In the genomic region with DNA sequence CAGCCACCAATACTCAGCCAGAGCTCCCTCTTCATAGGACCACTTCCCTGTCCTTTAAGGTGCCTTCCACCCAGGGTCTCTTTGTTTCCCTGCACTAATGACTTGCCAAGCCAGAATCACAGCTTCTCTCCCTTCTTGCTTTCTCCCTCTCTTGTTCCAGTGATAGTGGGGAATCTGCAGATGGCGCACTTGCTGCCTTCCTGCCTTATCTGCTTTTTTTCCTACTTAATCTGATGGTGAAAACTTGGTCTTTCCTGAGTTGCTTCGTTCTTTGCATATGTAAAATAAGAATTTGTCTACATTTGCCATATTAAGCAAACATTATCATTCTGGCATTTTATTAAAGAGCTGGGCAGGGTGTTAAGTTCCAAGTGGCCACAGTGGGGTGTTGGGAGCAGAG, we compare ENCODE assay signal across 15 mouse cellular contexts.
DNase-seq lines count a peak whose midpoint lies in the region; ATAC-seq and TF ChIP-seq lines count a peak whose summit lies in the region.
"Had no signal": no experiment of that assay in that cellular context is flagged by ENCODE, and none has a peak within 500 bp of the region (broad histone marks: within the 10 kb centered on the region; RNA-seq: fewer than 3 reads in every experiment).

No protein-coding gene starts in this region.

- TF ChIP-seq CTCF in gastrocnemius, adult 2 months (IDR thresholded peaks at IDR 0.05): 0 out of 2 replicates have a peak, but pooled peaks have one; percentile 3
- peak; percentile 39 for TF ChIP-seq CTCF in lung, embryonic 14.5 days (IDR thresholded peaks at IDR 0.05; ENCODE audit: low read depth)
- peak; percentile 37 for TF ChIP-seq CTCF in Patski (IDR thresholded peaks at IDR 0.05)

- H3K9me3 ChIP-seq in kidney, embryonic 16.5 days (ENCODE audit: low read length): no peaks in the 10 kb centered on the region
- 0 out of 2 replicates have a peak, but pooled peaks cover 3% of the 10 kb centered on the region for H3K9me3 ChIP-seq in lung, embryonic 14.5 days (ENCODE audit: low read depth, low read length)
- H3K9me3 ChIP-seq: liver, embryonic 12.5 days had no signal

- H3K4me3 ChIP-seq in gastrocnemius, adult 2 months: no peak overlapping the region
- H3K4me3 ChIP-seq in kidney, embryonic 16.5 days (ENCODE audit: low read length): no peak overlapping the region
- H3K4me3 ChIP-seq in lung, embryonic 14.5 days (ENCODE audit: low read depth, low read length): no peak overlapping the region
- H3K4me3 ChIP-seq: liver, embryonic 12.5 days; myocyte had no signal

- H3K4me2 ChIP-seq in kidney, embryonic 16.5 days (replicated peaks; ENCODE audit: low read depth, low read length): no peak overlapping the region
- H3K4me2 ChIP-seq in lung, embryonic 14.5 days: no peak overlapping the region
- H3K4me2 ChIP-seq: liver, embryonic 12.5 days had no signal

- CTCF ChIA-PET in Patski (lab: Charles Lee): no interaction called here

- DNase-seq in gastrocnemius, adult 2 months: no peak
- DNase-seq in gastrocnemius, postnatal 10 days: no peak
- no peak for DNase-seq in kidney, adult 9 months
- peak; percentile 23 for DNase-seq in lung, embryonic 14.5 days
- no peak for DNase-seq in lung, postnatal 36 days
- DNase-seq in Patski (ENCODE audit: low read depth, low spot score): no peak
- DNase-seq in cerebellum, postnatal 36 days: no peak
- DNase-seq: cerebellum, adult 11 months; cerebellum, postnatal 25 days; lung, postnatal 10 days; right cerebral cortex, postnatal 25 days; thymus, adult 18-20 months had no signal

- intact Hi-C loops in gastrocnemius, adult 2 months (cut with DNase I): no loop called here

- peaks cover 12% of the 10 kb centered on the region for H3K4me1 ChIP-seq in kidney, embryonic 16.5 days (ENCODE audit: insufficient read depth, low read length)
- H3K4me1 ChIP-seq in lung, embryonic 14.5 days (ENCODE audit: insufficient read depth): no peaks in the 10 kb centered on the region
- H3K4me1 ChIP-seq: liver, embryonic 12.5 days had no signal

- in situ Hi-C loops in Patski (cut with MboI; ENCODE audit: low pct_unique_long_range_greater_than_20kb): loop anchor here (5.0 to 10.0 kb wide), 2 partner anchors 167 to 170 kb away; no protein-coding TSS in a partner anchor

- 27% methylated on average over 2 of the region's 2 CpGs for WGBS in kidney, embryonic 16.5 days
- WGBS in lung, embryonic 14.5 days: 38% methylated on average over 2 of the region's 2 CpGs

- no peak overlapping the region for H3K9ac ChIP-seq in kidney, embryonic 16.5 days (replicated peaks; ENCODE audit: low read length)
- no peak overlapping the region for H3K9ac ChIP-seq in lung, embryonic 14.5 days
- H3K9ac ChIP-seq: liver, embryonic 12.5 days had no signal

- POLR2A ChIA-PET in Patski (lab: Charles Lee): no interaction called here

- 0 out of 2 replicates have a peak, but pooled peaks cover 4% of the 10 kb centered on the region for H3K36me3 ChIP-seq in kidney, embryonic 16.5 days (ENCODE audit: insufficient read depth, low read length)
- H3K36me3 ChIP-seq in lung, embryonic 14.5 days (ENCODE audit: insufficient read depth): no peaks in the 10 kb centered on the region

- H3K27ac ChIP-seq in gastrocnemius, adult 2 months: no peak overlapping the region
- H3K27ac ChIP-seq in kidney, embryonic 16.5 days (ENCODE audit: low read length): peak overlapping the region; percentile 50
- no peak overlapping the region for H3K27ac ChIP-seq in lung, embryonic 14.5 days (ENCODE audit: low read depth)
- H3K27ac ChIP-seq: liver, embryonic 12.5 days had no signal

- no peak for ATAC-seq in kidney, embryonic 16.5 days (ENCODE audit: low FRiP score, low TSS enrichment)
- no peak for ATAC-seq in lung, embryonic 14.5 days (ENCODE audit: insufficient read depth)
- no peak for ATAC-seq in Patski
- ATAC-seq: liver, embryonic 12.5 days had no signal

- no peaks in the 10 kb centered on the region for H3K27me3 ChIP-seq in kidney, embryonic 16.5 days (ENCODE audit: insufficient read depth, low read length)
- no peaks in the 10 kb centered on the region for H3K27me3 ChIP-seq in lung, embryonic 14.5 days (ENCODE audit: insufficient read depth, low read length)
- H3K27me3 ChIP-seq in Patski: no peaks in the 10 kb centered on the region
- H3K27me3 ChIP-seq: liver, embryonic 12.5 days had no signal
